Mouse (Mus musculus): Measurements from ENCODE around the gene Stambp. TPM values are rescaled to one million over a fixed set of nuclear protein-coding genes. Genes with fewer than 3 reads are reported as not detected.

The Stambp gene
- total and polyA plus RNA-seq, 2 experiments, result 6.9 to 7.4 TPM

DNA sequence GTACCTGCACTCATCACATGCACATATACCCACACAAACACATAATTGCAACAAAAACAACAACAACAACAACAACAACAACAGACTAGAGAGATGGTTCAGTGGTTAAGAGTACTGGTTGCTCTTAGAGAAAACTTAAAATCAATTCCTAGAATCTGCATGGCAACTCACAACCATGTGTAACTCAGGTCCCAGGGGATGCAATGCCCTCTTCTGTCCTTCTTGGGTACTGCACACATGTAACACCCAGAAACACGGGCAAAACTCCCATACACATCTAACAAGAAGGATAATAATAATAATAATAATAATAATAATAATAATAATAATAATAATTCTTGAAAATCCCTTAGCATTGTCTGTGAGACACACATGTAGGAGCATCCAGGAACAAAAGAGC lies 60.0 kb downstream of the Stambp start:
- no peak overlapping the region for H3K9ac ChIP-seq (ENCODE audit: low read depth, low read length)
- no peaks in the 10 kb centered on the region for H3K79me2 ChIP-seq (ENCODE audit: control insufficient read depth, insufficient read depth, low read length)
- H3K36me3 ChIP-seq (ENCODE audit: control insufficient read depth, insufficient read depth, low read length), result no peaks in the 10 kb centered on the region
- peak; percentile 52 for DNase-seq (ENCODE audit: extremely low read depth, low read depth, low spot score)
- TF ChIP-seq CTCF (IDR thresholded peaks at IDR 0.05; ENCODE audit: low read depth, low read length) (peak; percentile 68), POLR2A (IDR thresholded peaks at IDR 0.05; ENCODE audit: extremely low read depth, insufficient read depth, low read length) (no peak)
- no peaks in the 10 kb centered on the region for H3K27me3 ChIP-seq (ENCODE audit: control insufficient read depth, insufficient read depth, low read length)
- no peaks in the 10 kb centered on the region for H3K4me1 ChIP-seq (ENCODE audit: control insufficient read depth, insufficient read depth, low read length)
- no peak overlapping the region for H3K4me3 ChIP-seq (ENCODE audit: insufficient read depth, low read depth, low read length)
- 0% methylated on average over 1 of the region's 1 CpGs for WGBS
- H3K27ac ChIP-seq (replicated peaks; ENCODE audit: insufficient read depth, low read depth, low read length), result no peak overlapping the region

DNA sequence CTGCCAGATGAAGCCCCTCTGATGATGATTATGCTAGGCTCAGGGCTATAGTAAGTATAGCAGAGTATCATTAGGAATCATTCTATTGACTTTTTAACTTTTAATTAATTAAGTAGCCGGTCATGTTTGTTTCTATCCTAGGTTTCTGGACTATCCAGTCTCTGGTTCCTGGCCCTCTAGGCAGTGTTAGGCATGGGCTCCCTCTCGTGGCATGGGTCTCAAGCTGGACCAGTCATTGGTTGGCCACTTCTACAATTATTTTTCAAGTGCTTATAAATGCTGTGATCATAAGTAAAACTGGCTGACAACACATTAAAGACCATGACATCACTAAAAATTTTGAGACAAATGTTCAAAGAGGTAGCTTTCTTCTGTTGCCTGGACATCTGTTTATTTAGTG lies 62.3 kb downstream of the Stambp start:
- Histone ChIP-seq H3K4me3 (ENCODE audit: insufficient read depth, low read depth, low read length) (no peak overlapping the region), H3K9ac (ENCODE audit: low read depth, low read length) (no peak overlapping the region), H3K4me1 (ENCODE audit: control insufficient read depth, insufficient read depth, low read length) (peaks cover 5% of the 10 kb centered on the region; the same call in 1 of the 2 replicates), H3K36me3 (ENCODE audit: control insufficient read depth, insufficient read depth, low read length) (no peaks in the 10 kb centered on the region), H3K27me3 (ENCODE audit: control insufficient read depth, insufficient read depth, low read length) (no peaks in the 10 kb centered on the region), H3K79me2 (ENCODE audit: control insufficient read depth, insufficient read depth, low read length) (peaks cover 1% of the 10 kb centered on the region; the same call in 1 of the 2 replicates), H3K27ac (replicated peaks; ENCODE audit: insufficient read depth, low read depth, low read length) (no peak overlapping the region)
- WGBS, result 67% methylated on average over 2 of the region's 2 CpGs
- DNase-seq (ENCODE audit: extremely low read depth, low read depth, low spot score), result no peak
- TF ChIP-seq POLR2A (IDR thresholded peaks at IDR 0.05; ENCODE audit: extremely low read depth, insufficient read depth, low read length) (no peak), CTCF (IDR thresholded peaks at IDR 0.05; ENCODE audit: low read depth, low read length) (peak; percentile 19; the same call in 1 of the 2 replicates)

GRCm38 (mm10) chr6:83509442-83509841 lies 63.1 kb downstream of the Stambp start:
- Histone ChIP-seq H3K4me1 (ENCODE audit: control insufficient read depth, insufficient read depth, low read length) (peaks cover 5% of the 10 kb centered on the region; the same call in 1 of the 2 replicates), H3K4me3 (ENCODE audit: insufficient read depth, low read depth, low read length) (no peak overlapping the region), H3K36me3 (ENCODE audit: control insufficient read depth, insufficient read depth, low read length) (no peaks in the 10 kb centered on the region), H3K9ac (ENCODE audit: low read depth, low read length) (no peak overlapping the region), H3K79me2 (ENCODE audit: control insufficient read depth, insufficient read depth, low read length) (peaks cover 3% of the 10 kb centered on the region; the same call in 1 of the 2 replicates), H3K27ac (replicated peaks; ENCODE audit: insufficient read depth, low read depth, low read length) (no peak overlapping the region), H3K27me3 (ENCODE audit: control insufficient read depth, insufficient read depth, low read length) (no peaks in the 10 kb centered on the region)
- 47% methylated on average over 8 of the region's 8 CpGs for WGBS
- no peak for DNase-seq (ENCODE audit: extremely low read depth, low read depth, low spot score)
- no peak for TF ChIP-seq POLR2A (IDR thresholded peaks at IDR 0.05; ENCODE audit: extremely low read depth, insufficient read depth, low read length)
- peak; percentile 6; the same call in 1 of the 2 replicates for TF ChIP-seq CTCF (IDR thresholded peaks at IDR 0.05; ENCODE audit: low read depth, low read length)

DNA sequence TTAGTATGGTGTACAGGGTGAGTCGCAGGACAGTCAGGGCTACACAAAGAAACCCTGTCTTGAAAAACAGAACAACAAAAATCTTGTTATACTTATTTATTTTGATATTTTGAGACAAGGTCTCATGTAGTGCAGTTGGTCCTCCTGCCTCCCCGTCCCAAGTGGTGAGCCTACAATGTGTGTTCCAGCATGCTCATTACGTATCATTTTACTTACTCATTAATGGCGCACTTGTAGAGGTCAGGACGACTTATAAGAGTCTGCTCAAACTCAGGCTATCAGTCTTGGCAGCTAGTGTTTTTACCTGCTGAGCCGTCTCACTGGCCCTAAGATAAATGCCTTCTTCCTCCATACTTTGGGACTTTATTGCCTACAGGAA lies 65.4 kb downstream of the Stambp start:
- no peak overlapping the region for H3K4me3 ChIP-seq (ENCODE audit: insufficient read depth, low read depth, low read length)
- H3K27ac ChIP-seq (replicated peaks; ENCODE audit: insufficient read depth, low read depth, low read length), result no peak overlapping the region
- no peak for DNase-seq (ENCODE audit: extremely low read depth, low read depth, low spot score)
- H3K36me3 ChIP-seq (ENCODE audit: control insufficient read depth, insufficient read depth, low read length), result no peaks in the 10 kb centered on the region
- 32% methylated on average over 6 of the region's 6 CpGs for WGBS
- H3K79me2 ChIP-seq (ENCODE audit: control insufficient read depth, insufficient read depth, low read length), result peaks cover 6% of the 10 kb centered on the region; the same call in 1 of the 2 replicates
- H3K4me1 ChIP-seq (ENCODE audit: control insufficient read depth, insufficient read depth, low read length), result peaks cover 5% of the 10 kb centered on the region; the same call in 1 of the 2 replicates
- TF ChIP-seq CTCF (IDR thresholded peaks at IDR 0.05; ENCODE audit: low read depth, low read length) (no peak), POLR2A (IDR thresholded peaks at IDR 0.05; ENCODE audit: extremely low read depth, insufficient read depth, low read length) (no peak)
- no peaks in the 10 kb centered on the region for H3K27me3 ChIP-seq (ENCODE audit: control insufficient read depth, insufficient read depth, low read length)
- no peak overlapping the region for H3K9ac ChIP-seq (ENCODE audit: low read depth, low read length)

- H3K9ac ChIP-seq (ENCODE audit: low read depth, low read length), result peak within 1 kb of the TSS; percentile 85
- H3K4me3 ChIP-seq (ENCODE audit: insufficient read depth, low read depth, low read length), result peak within 1 kb of the TSS; percentile 78
- TF ChIP-seq POLR2A (IDR thresholded peaks at IDR 0.05; ENCODE audit: extremely low read depth, insufficient read depth, low read length), result peak; percentile 84
- TF ChIP-seq CTCF (IDR thresholded peaks at IDR 0.05; ENCODE audit: low read depth, low read length), result no peak
- no peaks in the 10 kb centered on the region for H3K36me3 ChIP-seq (ENCODE audit: control insufficient read depth, insufficient read depth, low read length)
- under 1% methylated on average over 54 of the region's 54 CpGs for WGBS
- H3K27me3 ChIP-seq (ENCODE audit: control insufficient read depth, insufficient read depth, low read length), result no peaks in the 10 kb centered on the region
- peak; percentile 94 for DNase-seq (ENCODE audit: extremely low read depth, low read depth, low spot score)
- peaks cover 5% of the 10 kb centered on the region; the same call in 1 of the 2 replicates for H3K4me1 ChIP-seq (ENCODE audit: control insufficient read depth, insufficient read depth, low read length)
- H3K79me2 ChIP-seq (ENCODE audit: control insufficient read depth, insufficient read depth, low read length), result peaks cover 6% of the 10 kb centered on the region; the same call in 1 of the 2 replicates
- H3K27ac ChIP-seq (replicated peaks; ENCODE audit: insufficient read depth, low read depth, low read length), result peak within 1 kb of the TSS; percentile 73
Measured at GRCm38 (mm10) chr6:83506258-83507167, 66.0 kb downstream of the Stambp start, which contains the start of gene Dguok. Gene Dguok (minus strand): TSS chr6:83506969.
